Mouse (Mus musculus) heart, embryonic 13.5 days (tissue): ENCODE measurements around the gene Ak5. TPM values are rescaled to one million over a fixed set of nuclear protein-coding genes. Genes with fewer than 3 reads are reported as not detected.
"Not testable (repeated sequence)": the region's sequence is repeated elsewhere in the genome, so short reads cannot be mapped to it uniquely, and the experiment has no call there.

ENCODE experiments used
- ATAC-seq: fragments of 200-750 bp; cut with Nextera tagmentation; 2 replicates; pipeline ENCODE4 v1.8.0; 2017; ENCODE audit warnings: moderate TSS enrichment; ENCODE audit not compliant: insufficient number of reproducible peaks, low FRiP score, low TSS enrichment; ENCODE audit errors: extremely low read depth
- H3K27ac ChIP-seq: fragments of 300-500 bp; sonication (generic); replicated peaks from 2 replicates; pipeline ENCODE4 v1.5.1; 2015; ENCODE audit warnings: moderate library complexity, mild to moderate bottlenecking, inconsistent platforms
- H3K27me3 ChIP-seq: fragments of 300-500 bp; sonication (generic); replicated peaks from 2 replicates; pipeline ENCODE4 v1.6.1; 2015; ENCODE audit warnings: mild to moderate bottlenecking, inconsistent platforms
- H3K36me3 ChIP-seq: fragments of 300-500 bp; sonication (generic); 2 replicates; pipeline ENCODE4 v1.6.1; 2015; ENCODE audit warnings: mild to moderate bottlenecking, inconsistent platforms
- H3K4me1 ChIP-seq: fragments of 300-500 bp; sonication (generic); 2 replicates; pipeline ENCODE4 v1.6.1; 2015; ENCODE audit warnings: inconsistent platforms
- H3K4me2 ChIP-seq: fragments of 300-500 bp; sonication (generic); 2 replicates; pipeline ENCODE4 v1.6.1; 2015; ENCODE audit warnings: inconsistent platforms, mild to moderate bottlenecking, moderate library complexity
- H3K4me3 ChIP-seq: fragments of 300-500 bp; sonication (generic); 2 replicates; pipeline ENCODE4 v1.5.1; 2015; ENCODE audit warnings: moderate library complexity, mild to moderate bottlenecking, inconsistent platforms
- H3K9ac ChIP-seq: fragments of 300-500 bp; sonication (generic); 2 replicates; pipeline ENCODE4 v1.6.1; 2015; ENCODE audit warnings: inconsistent platforms, mild to moderate bottlenecking, moderate library complexity
- H3K9me3 ChIP-seq: fragments of 300-500 bp; sonication (generic); 2 replicates; pipeline ENCODE4 v1.6.1; 2016; ENCODE audit warnings: inconsistent platforms
- WGBS: fragments of 180-500 bp; shearing (Covaris S2); methylation state at CpG from one replicate; pipeline ENCODE4 v1.1.7; 2015; ENCODE audit warnings: mixed read lengths; 5-methylcytosine and 5-hydroxymethylcytosine counted together
- polyA plus RNA-seq: library from polyadenylated mRNA; unstranded; fragments of >200 nt; fragmentation: Nextera tagmentation; extraction: Ambion mirVana; gene quantifications from 2 replicates; pipeline ENCODE4 v1.2.1, GENCODE M21; 2015

Ak5 gene
- polyA plus RNA-seq, 1 experiment from 2014 or later, result 1.3 TPM

DNA sequence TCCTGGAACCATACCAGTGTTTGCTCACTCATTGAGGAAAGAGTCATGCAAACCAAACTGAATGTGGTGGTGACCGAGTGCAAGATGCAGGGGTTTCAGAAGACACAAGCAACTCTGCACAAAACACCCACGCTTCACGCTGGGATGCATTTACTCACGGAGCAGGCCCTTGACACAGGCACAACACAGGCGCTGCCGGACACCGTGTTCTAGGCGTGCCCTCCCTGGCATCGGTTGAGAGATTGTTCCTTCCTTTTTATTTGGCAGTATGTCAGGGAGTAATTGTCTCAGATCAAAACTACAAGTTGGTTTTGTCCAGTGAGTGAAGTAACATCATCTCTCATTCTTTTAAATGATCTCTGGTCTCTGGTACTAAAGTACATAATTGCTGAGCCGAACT is 205.3 kb downstream of the Ak5 start:
- Histone ChIP-seq H3K9me3 (no peaks in the 10 kb centered on the region), H3K4me3 (no peak overlapping the region), H3K4me2 (no peak overlapping the region), H3K27me3 (no peaks in the 10 kb centered on the region), H3K27ac (no peak overlapping the region), H3K4me1 (peaks cover 49% of the 10 kb centered on the region), H3K36me3 (peaks cover 38% of the 10 kb centered on the region), H3K9ac (no peak overlapping the region)
- ATAC-seq, result no peak
- 91% methylated on average over 10 of the region's 10 CpGs for WGBS

GRCm38 (mm10) chr3:152462038-152462547 is 206.1 kb downstream of the Ak5 start:
- H3K36me3 ChIP-seq, result peaks cover 46% of the 10 kb centered on the region
- WGBS, result 81% methylated on average over 10 of the region's 10 CpGs

GRCm38 (mm10) chr3:152460802-152461201 is 207.4 kb downstream of the Ak5 start:
- peaks cover 59% of the 10 kb centered on the region for H3K36me3 ChIP-seq
- H3K27ac ChIP-seq, result no peak overlapping the region
- peaks cover 8% of the 10 kb centered on the region; the same call in 1 of the 2 replicates for H3K9me3 ChIP-seq
- WGBS, result 53% methylated on average over 4 of the region's 4 CpGs
- H3K9ac ChIP-seq, result no peak overlapping the region
- H3K4me3 ChIP-seq, result no peak overlapping the region
- ATAC-seq, result no peak
- H3K27me3 ChIP-seq, result no peaks in the 10 kb centered on the region
- H3K4me1 ChIP-seq, result peaks cover 38% of the 10 kb centered on the region
- no peak overlapping the region for H3K4me2 ChIP-seq

More at GRCm38 (mm10) chr3:152462038-152462547, 206.1 kb downstream of the Ak5 start:
- Histone ChIP-seq H3K4me2 (no peak overlapping the region), H3K9ac (no peak overlapping the region), H3K27me3 (no peaks in the 10 kb centered on the region), H3K27ac (peak overlapping the region; percentile 22; the same call in 1 of the 2 replicates), H3K4me1 (peaks cover 49% of the 10 kb centered on the region), H3K9me3 (peaks cover under 1% of the 10 kb centered on the region; the same call in 1 of the 2 replicates), H3K4me3 (no peak overlapping the region)
- ATAC-seq, result no peak

- not testable (repeated sequence) for H3K4me2 ChIP-seq, H3K9me3 ChIP-seq, H3K27ac ChIP-seq, H3K4me3 ChIP-seq, H3K27me3 ChIP-seq, ATAC-seq, H3K9ac ChIP-seq
- WGBS, result 89% methylated on average over 4 of the region's 4 CpGs
- Histone ChIP-seq H3K36me3 (peaks cover 75% of the 10 kb centered on the region), H3K4me1 (peaks cover 32% of the 10 kb centered on the region)
Measured at GRCm38 (mm10) chr3:152458875-152459274, 209.3 kb downstream of the Ak5 start.

GRCm38 (mm10) chr3:152457308-152458035 is 210.7 kb downstream of the Ak5 start:
- peaks cover 78% of the 10 kb centered on the region for H3K36me3 ChIP-seq
- 43% methylated on average over 2 of the region's 2 CpGs for WGBS
- H3K27ac ChIP-seq, result peak overlapping the region; percentile 72

DNA sequence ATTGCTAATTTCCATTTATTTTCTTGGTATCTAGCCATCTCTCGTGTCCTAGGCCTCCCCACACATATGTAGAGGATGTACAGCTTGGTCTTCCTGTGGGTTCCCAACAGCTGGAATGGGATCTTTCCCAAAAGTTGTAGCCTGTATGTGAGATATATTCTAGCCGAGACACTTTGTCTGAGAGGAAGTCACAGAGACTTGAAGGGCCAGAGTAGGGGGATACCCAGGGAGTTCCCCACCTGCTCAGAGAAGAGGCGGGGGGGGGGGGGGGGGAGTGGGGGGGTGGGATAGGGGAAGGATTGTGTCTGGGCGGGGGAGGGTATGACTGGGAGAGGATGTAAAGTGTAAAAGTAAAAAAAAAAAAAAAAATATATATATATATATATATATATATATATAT is 215.0 kb downstream of the Ak5 start:
- H3K27ac ChIP-seq, result no peak overlapping the region
- peaks cover 90% of the 10 kb centered on the region for H3K36me3 ChIP-seq
- peaks cover 8% of the 10 kb centered on the region; the same call in 1 of the 2 replicates for H3K4me1 ChIP-seq
- 88% methylated on average over 3 of the region's 4 CpGs for WGBS
- no peaks in the 10 kb centered on the region for H3K27me3 ChIP-seq
- no peak for ATAC-seq
- H3K4me3 ChIP-seq, result no peak overlapping the region
- peaks cover 8% of the 10 kb centered on the region; the same call in 1 of the 2 replicates for H3K9me3 ChIP-seq
- no peak overlapping the region for H3K9ac ChIP-seq
- no peak overlapping the region for H3K4me2 ChIP-seq

More at GRCm38 (mm10) chr3:152457308-152458035, 210.7 kb downstream of the Ak5 start:
- no peak for ATAC-seq
- no peaks in the 10 kb centered on the region for H3K27me3 ChIP-seq
- H3K4me2 ChIP-seq, result no peak overlapping the region
- H3K9me3 ChIP-seq, result peaks cover 8% of the 10 kb centered on the region; the same call in 1 of the 2 replicates
- H3K4me3 ChIP-seq, result no peak overlapping the region
- H3K9ac ChIP-seq, result no peak overlapping the region
- peaks cover 32% of the 10 kb centered on the region for H3K4me1 ChIP-seq

GRCm38 (mm10) chr3:152446966-152447365 is 221.2 kb downstream of the Ak5 start:
- no peak overlapping the region for H3K4me2 ChIP-seq
- ATAC-seq, result no peak
- H3K4me3 ChIP-seq, result no peak overlapping the region
- no peak overlapping the region for H3K27ac ChIP-seq
- H3K36me3 ChIP-seq, result peaks cover 36% of the 10 kb centered on the region
- 82% methylated on average over 1 of the region's 1 CpGs for WGBS
- H3K27me3 ChIP-seq, result no peaks in the 10 kb centered on the region
- no peaks in the 10 kb centered on the region for H3K9me3 ChIP-seq
- H3K9ac ChIP-seq, result no peak overlapping the region
- H3K4me1 ChIP-seq, result no peaks in the 10 kb centered on the region

- no peaks in the 10 kb centered on the region for H3K9me3 ChIP-seq
- WGBS, result 82% methylated on average over 3 of the region's 3 CpGs
- H3K4me3 ChIP-seq, result no peak overlapping the region
- peaks cover 13% of the 10 kb centered on the region for H3K36me3 ChIP-seq
- no peaks in the 10 kb centered on the region for H3K4me1 ChIP-seq
- no peaks in the 10 kb centered on the region for H3K27me3 ChIP-seq
- no peak overlapping the region for H3K27ac ChIP-seq
- no peak overlapping the region for H3K9ac ChIP-seq
- H3K4me2 ChIP-seq, result no peak overlapping the region
- no peak for ATAC-seq
Measured at GRCm38 (mm10) chr3:152444114-152444513, 224.0 kb downstream of the Ak5 start.

- 88% methylated on average over 4 of the region's 4 CpGs for WGBS
- peaks cover 15% of the 10 kb centered on the region for H3K36me3 ChIP-seq
- ATAC-seq, result no peak
- no peaks in the 10 kb centered on the region for H3K4me1 ChIP-seq
- H3K27ac ChIP-seq, result no peak overlapping the region
- no peaks in the 10 kb centered on the region for H3K27me3 ChIP-seq
- no peak overlapping the region for H3K4me3 ChIP-seq
- no peak overlapping the region for H3K9ac ChIP-seq
- H3K9me3 ChIP-seq, result no peaks in the 10 kb centered on the region
- H3K4me2 ChIP-seq, result no peak overlapping the region
Measured at GRCm38 (mm10) chr3:152442795-152443194, 225.4 kb downstream of the Ak5 start.

DNA sequence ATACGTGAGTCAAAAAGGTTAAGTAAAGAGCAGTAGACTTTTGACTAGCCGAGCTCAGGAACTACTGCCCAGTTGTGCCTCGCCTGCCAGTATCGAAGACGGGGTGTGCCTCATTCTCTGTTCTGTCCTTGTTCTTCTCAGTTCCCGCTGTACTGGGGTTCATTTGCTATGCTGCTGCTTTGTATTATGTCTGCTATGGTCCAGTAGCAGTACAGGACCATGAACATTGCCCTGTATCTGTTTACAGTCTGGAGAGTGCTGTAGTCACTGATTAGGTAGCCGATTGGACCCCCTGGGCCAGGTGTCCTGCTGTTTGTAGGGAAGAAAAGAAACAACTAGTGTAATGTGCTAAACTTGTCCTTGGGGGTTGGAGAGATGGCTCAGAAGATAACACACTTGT is 230.1 kb downstream of the Ak5 start:
- no peak for ATAC-seq
- Histone ChIP-seq H3K4me3 (no peak overlapping the region), H3K27me3 (no peaks in the 10 kb centered on the region), H3K9ac (no peak overlapping the region), H3K36me3 (peaks cover 23% of the 10 kb centered on the region), H3K9me3 (no peaks in the 10 kb centered on the region), H3K4me1 (no peaks in the 10 kb centered on the region), H3K4me2 (no peak overlapping the region), H3K27ac (no peak overlapping the region)
- WGBS, result 95% methylated on average over 7 of the region's 7 CpGs

GRCm38 (mm10) chr3:152435590-152435989 is 232.6 kb downstream of the Ak5 start:
- H3K4me1 ChIP-seq, result no peaks in the 10 kb centered on the region; the same call in 1 of the 2 replicates
- H3K4me3 ChIP-seq, result no peak overlapping the region
- H3K9ac ChIP-seq, result no peak overlapping the region
- ATAC-seq, result no peak
- H3K36me3 ChIP-seq, result peaks cover 32% of the 10 kb centered on the region
- H3K27ac ChIP-seq, result no peak overlapping the region
- no peaks in the 10 kb centered on the region for H3K9me3 ChIP-seq
- no peaks in the 10 kb centered on the region for H3K27me3 ChIP-seq
- H3K4me2 ChIP-seq, result no peak overlapping the region

DNA sequence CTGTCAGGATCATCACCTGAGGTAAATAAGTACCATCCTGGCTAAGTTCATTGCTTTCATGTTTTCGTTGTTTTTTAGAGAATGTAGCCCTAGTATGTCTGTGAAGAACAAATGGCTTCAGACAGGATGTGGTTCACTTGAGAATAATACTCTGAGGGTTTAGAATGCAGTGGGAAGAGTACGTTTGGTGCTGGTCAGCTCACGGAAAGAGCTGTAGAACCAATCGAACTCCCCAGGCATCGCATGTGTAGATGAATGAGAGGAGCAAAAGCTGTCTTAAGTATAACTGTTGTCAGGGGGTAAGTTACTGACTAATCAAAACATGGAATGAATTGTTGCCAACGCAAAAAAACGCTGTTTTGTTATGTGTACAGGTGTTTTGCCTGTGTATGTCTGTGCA is 235.5 kb downstream of the Ak5 start:
- no peak for ATAC-seq
- Histone ChIP-seq H3K27me3 (no peaks in the 10 kb centered on the region), H3K9me3 (no peaks in the 10 kb centered on the region), H3K9ac (no peak overlapping the region), H3K4me3 (no peak overlapping the region), H3K4me1 (no peaks in the 10 kb centered on the region; the same call in 1 of the 2 replicates), H3K27ac (no peak overlapping the region), H3K4me2 (no peak overlapping the region), H3K36me3 (peaks cover 39% of the 10 kb centered on the region)
- WGBS, result 92% methylated on average over 7 of the region's 7 CpGs
